Mouse (Mus musculus): Measurements from ENCODE around the gene Fkbp9.

DNA sequence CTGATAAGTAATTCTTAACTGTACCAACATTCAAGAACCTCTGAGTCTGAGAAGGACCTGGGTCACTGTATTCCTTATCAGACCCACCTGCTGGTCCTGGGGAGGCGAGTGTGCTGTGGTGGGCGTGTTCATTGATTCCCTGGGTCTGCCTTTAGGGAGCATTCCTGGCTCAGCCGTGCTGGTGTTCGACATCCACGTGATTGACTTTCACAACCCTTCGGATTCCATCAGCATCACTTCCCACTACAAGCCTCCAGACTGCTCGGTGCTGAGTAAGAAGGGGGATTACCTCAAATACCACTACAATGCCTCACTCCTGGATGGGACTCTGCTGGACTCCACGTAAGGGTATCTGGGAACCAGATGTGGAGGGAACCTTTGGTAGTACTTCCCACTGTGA is 36.7 kb downstream of the Fkbp9 start:
- TF ChIP-seq CTCF (IDR thresholded peaks at IDR 0.05; ENCODE audit: extremely low read depth, insufficient read depth, low read length): no peak
- no peak for TF ChIP-seq POLR2A (IDR thresholded peaks at IDR 0.05; ENCODE audit: extremely low read depth, insufficient read depth, low read length)
